Mouse (Mus musculus): ENCODE data around the gene Irak1bp1. TPM values are rescaled to one million over a fixed set of nuclear protein-coding genes. Genes with fewer than 3 reads are reported as not detected.
A peak's percentile ranks its signal among the peaks of the same experiment; 100 is the strongest.

Irak1bp1 gene
- polyA plus RNA-seq (2015; fragmentation: Nextera tagmentation; extraction: Ambion mirVana), result 37.3 and 38.6 TPM in 2 replicates

DNA sequence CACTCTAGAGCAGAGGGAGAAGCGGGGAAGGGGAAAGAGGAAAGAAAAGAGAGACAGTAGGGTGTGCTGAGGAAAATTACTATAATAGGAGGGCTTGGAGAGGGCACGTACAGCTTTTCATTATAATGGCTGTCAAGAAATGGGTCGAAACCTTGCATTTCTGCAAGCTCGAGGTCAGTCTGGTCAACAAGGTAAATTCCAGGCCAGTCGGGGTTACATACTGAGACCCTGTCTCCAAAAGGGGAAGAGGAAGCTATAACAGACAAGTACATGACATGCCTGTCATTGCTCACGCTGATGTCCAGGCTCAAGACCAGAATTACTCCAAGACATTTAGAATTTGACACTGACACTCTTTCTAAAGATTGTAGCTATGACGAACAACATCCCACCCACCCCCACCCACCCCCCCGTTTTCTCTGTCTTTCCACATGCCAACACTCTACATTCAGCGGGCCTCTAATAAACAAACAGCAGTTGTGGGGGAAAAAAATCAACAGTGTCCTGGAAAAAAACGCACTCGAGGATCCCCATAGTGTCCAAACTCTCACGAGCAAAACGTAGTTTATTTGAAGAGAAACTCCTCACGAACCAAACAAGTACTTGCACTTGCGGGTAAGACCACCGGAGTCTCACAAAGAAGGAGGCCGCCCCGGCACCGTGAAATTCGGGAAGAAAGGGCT lies at the start of gene Irak1bp1:
Irak1bp1 (plus strand) TSS at position 534 of the 683 bp plus-strand sequence.
- H3K9me3 ChIP-seq, result no peaks in the 10 kb centered on the region
- peak within 1 kb of the TSS; percentile 91 for H3K27ac ChIP-seq (replicated peaks)
- WGBS, result 13% methylated on average over 20 of the region's 20 CpGs
- H3K9ac ChIP-seq (replicated peaks), result peak within 1 kb of the TSS; percentile 87
- H3K27me3 ChIP-seq, result no peaks in the 10 kb centered on the region
- H3K4me1 ChIP-seq, result peaks cover 16% of the 10 kb centered on the region
- peak; percentile 36 for ATAC-seq (replicated peaks)
- H3K36me3 ChIP-seq, result 0 out of 2 replicates have a peak, but pooled peaks cover 3% of the 10 kb centered on the region
- peak within 1 kb of the TSS; percentile 44 for H3K4me2 ChIP-seq (replicated peaks)
- H3K4me3 ChIP-seq, result peak within 1 kb of the TSS; percentile 82

DNA sequence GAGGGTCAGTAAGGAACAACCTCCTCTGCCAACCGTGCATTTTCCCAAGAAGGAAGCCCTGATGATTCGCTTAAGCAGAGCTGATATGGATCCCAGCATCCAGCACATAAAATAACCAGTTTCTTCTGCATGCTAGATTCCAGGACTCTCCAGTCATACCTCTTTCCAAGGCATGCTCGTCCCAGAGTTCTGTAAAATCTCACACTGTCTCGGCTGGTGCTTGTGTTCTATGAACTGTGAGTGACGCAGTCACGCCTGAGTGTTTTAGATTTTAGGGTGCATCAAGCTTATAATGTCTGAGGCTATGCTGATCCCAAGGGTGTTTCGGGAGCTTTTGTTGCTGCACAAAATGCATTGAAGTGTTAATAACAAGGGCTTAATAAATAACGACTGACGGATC lies 41.0 kb upstream of the Irak1bp1 start:
- H3K27ac ChIP-seq (replicated peaks), result no peak overlapping the region
- 36% methylated on average over 9 of the region's 9 CpGs for whole genome bisulfite sequencing
- no peaks in the 10 kb centered on the region for H3K27me3 ChIP-seq
- no peak overlapping the region for H3K4me3 ChIP-seq
- no peaks in the 10 kb centered on the region for H3K9me3 ChIP-seq
- H3K4me1 ChIP-seq, result no peaks in the 10 kb centered on the region
- no peak overlapping the region for H3K4me2 ChIP-seq (replicated peaks)
- H3K36me3 ChIP-seq, result no peaks in the 10 kb centered on the region
- H3K9ac ChIP-seq (replicated peaks), result no peak overlapping the region
- no peak for ATAC-seq (replicated peaks)

- Histone ChIP-seq H3K9ac (replicated peaks) (no peak overlapping the region), H3K4me3 (no peak overlapping the region), H3K27ac (replicated peaks) (no peak overlapping the region), H3K27me3 (no peaks in the 10 kb centered on the region), H3K4me1 (no peaks in the 10 kb centered on the region), H3K36me3 (no peaks in the 10 kb centered on the region), H3K4me2 (replicated peaks) (no peak overlapping the region), H3K9me3 (no peaks in the 10 kb centered on the region)
- 80% methylated on average over 8 of the region's 8 CpGs for WGBS
- ATAC-seq (replicated peaks), result no peak
Measured at GRCm38 (mm10) chr9:82800360-82800759, 29.0 kb upstream of the Irak1bp1 start.

DNA sequence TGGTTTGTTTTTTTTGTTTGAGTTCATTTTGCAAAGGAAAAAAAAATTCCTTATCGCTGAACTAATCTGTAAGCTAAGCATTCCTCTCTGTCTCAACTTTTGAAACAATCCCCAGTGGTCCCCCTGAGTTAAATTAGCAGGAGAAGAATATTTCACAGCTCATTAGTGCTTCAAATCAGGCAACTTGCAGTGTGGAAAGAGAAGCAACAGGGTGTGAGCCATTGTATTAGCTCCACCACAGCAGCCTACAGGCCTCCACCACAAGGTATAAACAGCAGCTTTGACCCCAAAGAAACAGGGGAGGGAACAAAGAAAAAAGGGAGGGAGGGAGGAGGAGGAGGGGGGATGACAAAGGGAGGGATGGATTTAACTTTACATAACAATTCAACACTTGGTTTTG lies 22.2 kb upstream of the Irak1bp1 start:
- H3K4me2 ChIP-seq (replicated peaks), result no peak overlapping the region

GRCm38 (mm10) chr9:82807635-82808034 lies 21.7 kb upstream of the Irak1bp1 start:
- H3K9ac ChIP-seq (replicated peaks), result no peak overlapping the region
- no peak for ATAC-seq (replicated peaks)
- WGBS, result 16% methylated on average over 5 of the region's 5 CpGs
- no peaks in the 10 kb centered on the region for H3K36me3 ChIP-seq
- no peak overlapping the region for H3K4me2 ChIP-seq (replicated peaks)
- no peak overlapping the region for H3K27ac ChIP-seq (replicated peaks)
- no peaks in the 10 kb centered on the region for H3K27me3 ChIP-seq
- peaks cover 5% of the 10 kb centered on the region; the same call in 1 of the 2 replicates for H3K4me1 ChIP-seq
- no peaks in the 10 kb centered on the region for H3K9me3 ChIP-seq
- H3K4me3 ChIP-seq, result no peak overlapping the region

More for the DNA sequence above, 22.2 kb upstream of the Irak1bp1 start:
- Histone ChIP-seq H3K4me3 (no peak overlapping the region), H3K36me3 (no peaks in the 10 kb centered on the region), H3K27ac (replicated peaks) (no peak overlapping the region), H3K9ac (replicated peaks) (no peak overlapping the region), H3K27me3 (no peaks in the 10 kb centered on the region), H3K9me3 (no peaks in the 10 kb centered on the region), H3K4me1 (peaks cover 5% of the 10 kb centered on the region; the same call in 1 of the 2 replicates)
- ATAC-seq (replicated peaks), result 0 out of 2 replicates have a peak, but pooled peaks have one; percentile 51
- 5% methylated on average over 1 of the region's 1 CpGs for WGBS

DNA sequence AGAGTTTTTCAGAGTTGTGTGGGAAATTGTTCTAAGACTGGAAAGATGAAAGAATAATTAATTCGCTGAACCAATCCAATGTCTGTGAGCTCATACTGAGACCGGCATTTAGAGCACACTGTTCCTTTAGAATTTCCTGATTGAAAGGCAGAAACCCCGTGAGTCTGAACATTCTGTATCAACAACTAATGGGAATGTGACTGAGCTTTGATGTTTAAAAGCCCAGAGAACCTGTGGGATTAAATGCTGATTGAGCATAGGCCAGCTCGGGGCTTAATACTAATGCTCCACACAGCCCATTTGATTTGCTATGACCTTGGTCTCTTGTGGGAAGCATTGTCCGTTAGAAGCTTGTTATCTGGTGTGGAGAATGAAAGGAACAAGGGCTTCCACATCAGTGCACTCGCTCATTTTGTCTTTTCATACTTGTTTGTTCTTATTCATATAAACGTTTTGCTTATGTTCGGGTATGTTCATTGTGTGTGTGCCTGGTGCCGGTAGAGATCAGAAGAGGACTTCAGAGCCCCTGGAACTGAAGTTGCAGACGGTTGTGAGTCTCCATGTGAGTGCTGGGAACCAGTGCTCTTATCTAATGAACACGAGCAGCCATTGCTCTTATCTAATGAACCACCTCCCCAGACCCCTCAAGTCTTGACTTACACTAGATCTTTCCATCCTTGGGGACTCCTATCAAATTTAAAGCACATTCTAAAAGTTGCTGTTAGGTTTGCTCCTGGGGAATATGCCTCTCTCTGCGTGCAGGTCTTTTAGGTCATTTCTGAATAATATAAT lies 17.0 kb upstream of the Irak1bp1 start:
- H3K4me2 ChIP-seq (replicated peaks), result no peak overlapping the region
- no peak overlapping the region for H3K4me3 ChIP-seq
- H3K9ac ChIP-seq (replicated peaks), result no peak overlapping the region
- ATAC-seq (replicated peaks), result peak; percentile 61; the same call in 1 of the 2 replicates
- no peaks in the 10 kb centered on the region for H3K9me3 ChIP-seq
- no peak overlapping the region for H3K27ac ChIP-seq (replicated peaks)
- H3K36me3 ChIP-seq, result no peaks in the 10 kb centered on the region
- H3K4me1 ChIP-seq, result peaks cover 5% of the 10 kb centered on the region; the same call in 1 of the 2 replicates
- 24% methylated on average over 12 of the region's 12 CpGs for whole genome bisulfite sequencing
- no peaks in the 10 kb centered on the region for H3K27me3 ChIP-seq

DNA sequence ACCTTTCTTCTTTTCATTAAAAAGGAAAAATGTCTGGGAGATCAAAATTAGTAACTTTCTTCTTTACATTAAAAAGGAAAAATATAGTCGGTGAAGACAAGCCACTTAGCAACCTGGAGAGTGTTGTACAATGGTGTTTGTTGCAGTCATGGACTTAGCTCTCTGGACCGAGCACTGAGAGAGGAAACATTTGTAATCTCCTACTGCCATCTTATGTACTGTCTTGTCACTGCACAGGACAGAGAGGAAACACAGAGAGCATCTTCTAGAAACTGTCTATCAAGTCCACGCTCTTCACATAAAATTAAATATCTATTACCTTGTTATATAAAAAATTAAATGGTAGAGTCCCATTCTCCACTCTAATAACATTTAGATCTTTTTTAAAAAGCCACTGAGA lies 14.8 kb upstream of the Irak1bp1 start:
- H3K4me1 ChIP-seq, result no peaks in the 10 kb centered on the region
- 55% methylated on average over 3 of the region's 3 CpGs for WGBS
- no peaks in the 10 kb centered on the region for H3K27me3 ChIP-seq
- ATAC-seq (replicated peaks), result 0 out of 2 replicates have a peak, but pooled peaks have one; percentile 63
- no peak overlapping the region for H3K27ac ChIP-seq (replicated peaks)
- no peak overlapping the region for H3K4me2 ChIP-seq (replicated peaks)
- no peak overlapping the region for H3K9ac ChIP-seq (replicated peaks)
- H3K9me3 ChIP-seq, result no peaks in the 10 kb centered on the region
- H3K4me3 ChIP-seq, result no peak overlapping the region
- no peaks in the 10 kb centered on the region for H3K36me3 ChIP-seq

DNA sequence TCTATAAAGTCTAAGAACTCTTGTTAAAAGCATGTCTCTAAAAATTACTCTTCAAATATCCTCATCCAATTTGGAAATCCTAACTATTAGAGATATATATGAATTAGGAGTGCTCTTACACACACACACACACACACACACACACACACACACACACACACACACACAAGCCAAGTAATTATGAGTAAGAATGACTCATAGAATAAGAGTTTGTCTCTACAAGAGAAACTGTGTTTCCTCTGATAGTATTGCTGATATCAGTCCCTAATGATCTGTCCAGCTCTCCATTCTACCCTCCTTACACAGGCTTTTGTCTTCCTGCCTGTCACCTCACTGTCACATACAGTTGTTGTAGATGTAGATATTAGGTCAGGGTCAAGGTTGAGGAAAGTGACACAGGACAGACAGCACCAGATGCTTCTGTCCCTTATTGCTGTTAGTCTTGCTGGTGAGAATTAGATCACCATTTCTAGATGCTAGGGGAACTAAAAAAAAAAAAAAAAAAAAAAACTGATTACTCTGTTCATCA lies 14.0 kb upstream of the Irak1bp1 start:
- Histone ChIP-seq H3K36me3 (no peaks in the 10 kb centered on the region), H3K27ac (replicated peaks) (no peak overlapping the region), H3K27me3 (no peaks in the 10 kb centered on the region), H3K4me1 (no peaks in the 10 kb centered on the region), H3K4me3 (no peak overlapping the region), H3K9me3 (no peaks in the 10 kb centered on the region), H3K9ac (replicated peaks) (no peak overlapping the region), H3K4me2 (replicated peaks) (no peak overlapping the region)
- no peak for ATAC-seq (replicated peaks)

- no peak overlapping the region for H3K9ac ChIP-seq (replicated peaks)
- ATAC-seq (replicated peaks), result no peak
- H3K27ac ChIP-seq (replicated peaks), result no peak overlapping the region
- no peaks in the 10 kb centered on the region for H3K9me3 ChIP-seq
- no peaks in the 10 kb centered on the region for H3K27me3 ChIP-seq
- no peak overlapping the region for H3K4me3 ChIP-seq
- H3K4me2 ChIP-seq (replicated peaks), result no peak overlapping the region
- no peaks in the 10 kb centered on the region for H3K36me3 ChIP-seq
- WGBS, result 97% methylated on average over 6 of the region's 6 CpGs
- H3K4me1 ChIP-seq, result peaks cover 11% of the 10 kb centered on the region
Measured at GRCm38 (mm10) chr9:82826426-82826825, 2.9 kb upstream of the Irak1bp1 start.

GRCm38 (mm10) chr9:82829693-82830430 lies 522 bp downstream of the Irak1bp1 start:
- ATAC-seq (replicated peaks), result peak; percentile 97
- under 1% methylated on average over 65 of the region's 65 CpGs for whole genome bisulfite sequencing

GRCm38 (mm10) chr9:82831891-82832290 lies 2.6 kb downstream of the Irak1bp1 start:
- no peaks in the 10 kb centered on the region for H3K27me3 ChIP-seq
- H3K36me3 ChIP-seq, result 0 out of 2 replicates have a peak, but pooled peaks cover 3% of the 10 kb centered on the region
- H3K4me1 ChIP-seq, result peaks cover 19% of the 10 kb centered on the region
- 51% methylated on average over 4 of the region's 4 CpGs for WGBS
- H3K4me3 ChIP-seq, result no peak overlapping the region
- no peak overlapping the region for H3K27ac ChIP-seq (replicated peaks)
- H3K9me3 ChIP-seq, result no peaks in the 10 kb centered on the region
- no peak overlapping the region for H3K9ac ChIP-seq (replicated peaks)
- no peak for ATAC-seq (replicated peaks)
- no peak overlapping the region for H3K4me2 ChIP-seq (replicated peaks)

More at GRCm38 (mm10) chr9:82829693-82830430, 522 bp downstream of the Irak1bp1 start:
- H3K4me2 ChIP-seq (replicated peaks), result peak overlapping the region; percentile 44
- peak overlapping the region; percentile 87 for H3K9ac ChIP-seq (replicated peaks)
- peak overlapping the region; percentile 82 for H3K4me3 ChIP-seq
- no peaks in the 10 kb centered on the region for H3K27me3 ChIP-seq
- H3K36me3 ChIP-seq, result 0 out of 2 replicates have a peak, but pooled peaks cover 3% of the 10 kb centered on the region
- no peaks in the 10 kb centered on the region for H3K9me3 ChIP-seq
- peaks cover 16% of the 10 kb centered on the region for H3K4me1 ChIP-seq
- H3K27ac ChIP-seq (replicated peaks), result peak overlapping the region; percentile 91
